Mouse (Mus musculus): ENCODE results near the gene B3gntl1. TPM values are rescaled to one million over a fixed set of nuclear protein-coding genes. Genes with fewer than 3 reads are reported as not detected.

Gene B3gntl1
- total RNA-seq (2021) = 1 to 10 TPM; 7.1 to 8.1 TPM
- long read RNA-seq, experiment 1, partial matches to known transcripts = 0 of 8 reads
- long read RNA-seq, experiment 1, other reads (novel, unspliced or antisense) = 5 of 8 reads
- long read RNA-seq, experiment 2, transcript B3gntl1-202 (13 exons, 2,864 nt) = major isoform, 5 of 11 reads
- long read RNA-seq, experiment 2, partial matches to known transcripts = 2 of 11 reads
- long read RNA-seq, experiment 2, other reads (novel, unspliced or antisense) = 4 of 11 reads

- Histone ChIP-seq H3K4me3 (peak within 1 kb of the TSS; percentile 96), H3K27ac (peak within 1 kb of the TSS; percentile 96)
- DNase-seq (ENCODE audit: low spot score in 2 of 2) = peak; percentile 99
- TF ChIP-seq CTCF (conservative IDR thresholded peaks at IDR 0.05) = no peak
Observed at GRCm38 (mm10) chr11:121672990-121673572, at the start of gene B3gntl1. Gene B3gntl1 (minus strand): TSS chr11:121673153.

- Histone ChIP-seq H3K27ac (no peak overlapping the region), H3K4me3 (no peak overlapping the region)
- no peak for DNase-seq (ENCODE audit: low spot score in 2 of 2)
- no peak for TF ChIP-seq CTCF (conservative IDR thresholded peaks at IDR 0.05)
Observed at GRCm38 (mm10) chr11:121722434-121722833, 49.5 kb upstream of the B3gntl1 start.

DNA sequence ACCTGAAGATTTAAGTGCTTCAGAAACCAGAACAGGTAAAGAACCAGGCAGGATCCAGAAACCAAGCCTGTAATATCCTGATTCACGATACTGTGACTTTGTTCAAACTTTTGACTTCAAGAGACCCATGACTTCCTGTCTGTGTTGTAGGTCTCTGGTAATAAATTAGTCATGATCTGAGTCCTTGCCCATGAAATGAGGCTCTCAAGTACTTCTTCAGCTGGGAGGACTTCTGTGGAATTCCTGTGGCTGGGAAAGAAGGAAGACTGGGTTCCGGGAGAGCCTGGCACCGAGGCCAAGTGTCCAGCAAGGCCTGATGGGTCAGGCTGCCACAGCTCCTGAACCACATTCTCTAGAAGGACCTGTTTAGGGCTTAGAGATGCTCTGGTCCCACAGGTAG lies 47.8 kb upstream of the B3gntl1 start:
- DNase-seq (ENCODE audit: low spot score in 2 of 2) = no peak
- Histone ChIP-seq H3K27ac (no peak overlapping the region), H3K4me3 (no peak overlapping the region)
- no peak for TF ChIP-seq CTCF (conservative IDR thresholded peaks at IDR 0.05)

DNA sequence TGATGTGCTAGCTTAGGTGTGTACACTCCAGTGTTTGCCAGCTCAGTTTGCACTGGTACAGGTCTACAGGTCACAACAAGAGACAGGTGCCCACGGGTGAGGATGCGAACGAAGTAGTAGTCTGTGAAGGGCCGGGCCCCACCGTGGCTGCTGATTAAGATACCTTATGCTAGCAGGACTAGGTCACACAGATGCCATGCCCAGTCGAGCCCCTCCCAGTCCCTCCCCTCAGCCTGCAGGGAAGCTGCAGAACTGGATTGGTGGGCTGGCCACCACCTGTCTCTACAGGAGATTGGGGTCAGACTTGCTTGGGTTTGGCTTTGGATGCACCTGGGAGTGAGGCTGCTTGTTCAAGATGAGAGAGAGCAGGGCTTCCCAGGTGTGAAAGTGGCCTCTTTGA lies 44.8 kb upstream of the B3gntl1 start:
- TF ChIP-seq CTCF (conservative IDR thresholded peaks at IDR 0.05) = no peak
- H3K4me3 ChIP-seq = no peak overlapping the region
- no peak for DNase-seq (ENCODE audit: low spot score in 2 of 2)
- H3K27ac ChIP-seq = no peak overlapping the region

GRCm38 (mm10) chr11:121714745-121715485 lies 42.0 kb upstream of the B3gntl1 start:
- DNase-seq (ENCODE audit: low spot score in 2 of 2) = no peak
- H3K27ac ChIP-seq = no peak overlapping the region
- TF ChIP-seq CTCF (conservative IDR thresholded peaks at IDR 0.05) = no peak
- H3K4me3 ChIP-seq = no peak overlapping the region

- no peak overlapping the region for H3K4me3 ChIP-seq
- DNase-seq (ENCODE audit: low spot score in 2 of 2) = no peak
- H3K27ac ChIP-seq = no peak overlapping the region
- no peak for TF ChIP-seq CTCF (conservative IDR thresholded peaks at IDR 0.05)
Observed at GRCm38 (mm10) chr11:121713569-121713968, 40.6 kb upstream of the B3gntl1 start.

DNA sequence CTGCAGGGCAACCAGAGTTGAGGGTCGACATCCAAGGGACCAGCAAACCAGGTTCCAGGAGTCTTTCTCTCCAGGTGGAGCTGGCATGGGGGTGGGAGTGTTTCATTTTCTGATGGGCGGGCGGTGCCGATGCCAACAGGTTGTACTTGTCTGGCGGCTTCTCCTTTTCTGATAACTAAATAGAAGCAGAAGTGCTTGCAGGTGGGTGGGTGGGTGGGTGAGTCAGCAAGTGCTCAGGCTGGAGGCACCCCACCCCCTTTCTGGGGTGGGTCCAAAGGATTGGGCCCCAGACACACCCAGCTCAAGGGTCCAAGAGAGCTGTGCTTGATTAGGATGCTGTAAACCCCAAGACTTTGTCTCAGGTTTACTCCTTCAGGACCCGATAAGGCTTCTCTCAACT lies 40.0 kb upstream of the B3gntl1 start:
- Histone ChIP-seq H3K4me3 (no peak overlapping the region), H3K27ac (no peak overlapping the region)
- TF ChIP-seq CTCF (conservative IDR thresholded peaks at IDR 0.05) = no peak
- no peak for DNase-seq (ENCODE audit: low spot score in 2 of 2)

DNA sequence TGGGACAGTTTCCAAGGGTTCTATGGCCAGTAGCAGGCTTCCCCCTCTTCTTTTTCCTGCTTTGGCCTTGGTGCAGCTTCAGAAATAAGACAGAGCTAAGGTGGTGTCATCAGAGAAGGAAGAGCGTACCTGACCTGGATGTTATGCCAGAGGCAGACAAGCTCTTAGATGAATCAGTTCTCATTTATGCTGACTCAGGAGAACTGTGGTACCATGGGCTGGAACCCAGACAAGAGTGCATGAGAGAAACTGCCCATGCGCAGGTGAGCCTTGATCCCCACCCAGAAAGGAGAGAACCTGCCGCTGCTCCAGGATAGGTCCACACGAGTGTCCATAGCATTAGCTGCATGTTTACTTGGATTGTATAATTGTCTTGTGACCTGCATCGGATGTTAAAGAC lies 37.3 kb upstream of the B3gntl1 start:
- Histone ChIP-seq H3K27ac (no peak overlapping the region), H3K4me3 (no peak overlapping the region)
- no peak for TF ChIP-seq CTCF (conservative IDR thresholded peaks at IDR 0.05)
- no peak for DNase-seq (ENCODE audit: low spot score in 2 of 2)

GRCm38 (mm10) chr11:121709278-121709677 lies 36.3 kb upstream of the B3gntl1 start:
- Histone ChIP-seq H3K27ac (no peak overlapping the region), H3K4me3 (no peak overlapping the region)
- DNase-seq (ENCODE audit: low spot score in 2 of 2) = no peak
- no peak for TF ChIP-seq CTCF (conservative IDR thresholded peaks at IDR 0.05)

- H3K4me3 ChIP-seq = no peak overlapping the region
- no peak for DNase-seq (ENCODE audit: low spot score in 2 of 2)
- no peak overlapping the region for H3K27ac ChIP-seq
- no peak for TF ChIP-seq CTCF (conservative IDR thresholded peaks at IDR 0.05)
Observed at GRCm38 (mm10) chr11:121706521-121707005, 33.6 kb upstream of the B3gntl1 start.

- no peak for TF ChIP-seq CTCF (conservative IDR thresholded peaks at IDR 0.05)
- peak overlapping the region; percentile 79 for H3K27ac ChIP-seq
Observed at GRCm38 (mm10) chr11:121703619-121704215, 30.8 kb upstream of the B3gntl1 start.

GRCm38 (mm10) chr11:121702895-121703618 lies 30.1 kb upstream of the B3gntl1 start:
- peak overlapping the region; percentile 79 for H3K27ac ChIP-seq
- peak overlapping the region; percentile 76 for H3K4me3 ChIP-seq
- DNase-seq (ENCODE audit: low spot score in 2 of 2) = peak; percentile 13 to 16

More at GRCm38 (mm10) chr11:121703619-121704215, 30.8 kb upstream of the B3gntl1 start:
- H3K4me3 ChIP-seq = peak overlapping the region; percentile 76
- peak in 1 of 2 experiments; percentile 25 for DNase-seq (ENCODE audit: low spot score in 2 of 2)

More at GRCm38 (mm10) chr11:121702895-121703618, 30.1 kb upstream of the B3gntl1 start:
- TF ChIP-seq CTCF (conservative IDR thresholded peaks at IDR 0.05) = no peak

All from layer of hippocampus, adult 2 months (tissue).